Mouse (Mus musculus) E14TG2a.4 (cell line): Measurements from ENCODE around the gene Scnm1.

Experiments
- CTCF ChIP-seq: conservative IDR thresholded peaks from 2 replicates; pipeline ENCODE4 v1.5.1; 2014; ENCODE audit warnings: low read length
- NANOG ChIP-seq: IDR thresholded peaks from 2 replicates; pipeline ENCODE4 v1.6.1; 2014; ENCODE audit warnings: borderline replicate concordance, low read length, mixed read lengths
- POU5F1 ChIP-seq: IDR thresholded peaks from 2 replicates; pipeline ENCODE4 v1.6.1; 2014; ENCODE audit warnings: low read length, borderline replicate concordance

GRCm38 (mm10) chr3:95178948-95179347 is 45.1 kb upstream of the Scnm1 start:
- TF ChIP-seq CTCF: no peak
- TF ChIP-seq NANOG: no peak
- TF ChIP-seq POU5F1: no peak
